Mouse (Mus musculus) E14TG2a.4 (cell line): ENCODE data around the gene Defb23.

Experiments
- CTCF ChIP-seq: conservative IDR thresholded peaks from 2 replicates; pipeline ENCODE4 v1.5.1; 2014; ENCODE audit warnings: low read length
- NANOG ChIP-seq: IDR thresholded peaks from 2 replicates; pipeline ENCODE4 v1.6.1; 2014; ENCODE audit warnings: borderline replicate concordance, low read length, mixed read lengths
- POU5F1 ChIP-seq: IDR thresholded peaks from 2 replicates; pipeline ENCODE4 v1.6.1; 2014; ENCODE audit warnings: low read length, borderline replicate concordance

- TF ChIP-seq CTCF (no peak), NANOG (no peak), POU5F1 (no peak)
These were observed 25.5 kb downstream of the Defb23 start for GRCm38 (mm10) chr2:152438963-152439362.
